Mouse (Mus musculus) urinary bladder, postnatal 10 days (tissue): ENCODE measurements around the gene Gm9513.

ENCODE experiments used
- DNase-seq: peaks from one replicate; pipeline ENCODE4 v3.0.0; 2022; ENCODE audit warnings: low spot score

The Gm9513 gene

GRCm38 (mm10) chr9:36475338-36475737 is at the start of gene Gm9513:
Gene Gm9513 (plus strand): TSS chr9:36475638.
- no peak for DNase-seq

GRCm38 (mm10) chr9:36431584-36431983 is 43.9 kb upstream of the Gm9513 start, which contains the start of gene Gm7257:
Gene Gm7257 (plus strand): TSS chr9:36431884.
- DNase-seq = no peak

GRCm38 (mm10) chr9:36435051-36435764 is 40.2 kb upstream of the Gm9513 start:
- DNase-seq = no peak

DNA sequence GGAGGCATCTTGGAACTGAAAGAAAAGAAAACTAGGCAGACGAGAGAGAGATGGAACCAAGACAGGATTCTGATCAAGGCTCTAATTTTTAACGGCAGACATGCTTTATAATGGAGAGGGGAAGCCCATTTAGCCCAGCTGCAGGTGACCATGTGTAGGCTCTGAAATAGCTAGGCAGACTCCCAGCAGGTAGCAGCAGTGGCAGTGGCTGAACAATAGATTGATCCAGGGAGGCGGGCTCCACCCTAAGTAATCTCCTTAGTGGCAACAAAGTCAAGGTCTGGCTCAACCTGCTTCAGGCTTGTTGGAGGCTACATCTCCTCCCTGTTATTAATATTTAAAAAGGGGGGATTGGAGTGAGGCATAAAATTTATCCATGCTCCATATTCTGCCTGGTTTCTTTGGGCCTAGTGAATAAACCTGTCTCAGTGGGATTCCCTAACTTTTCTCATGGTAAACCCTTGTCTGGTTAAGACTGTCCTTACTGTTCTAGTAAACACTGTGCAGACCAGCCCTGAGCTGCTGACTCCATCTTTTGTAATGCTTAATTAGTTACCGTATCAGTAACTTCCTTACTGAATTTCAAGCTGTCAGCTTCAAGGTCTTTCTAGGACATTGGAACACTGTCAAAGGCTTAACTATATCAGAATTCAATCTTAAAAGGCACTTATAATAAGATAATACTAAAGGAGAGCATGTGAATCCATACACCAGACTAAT is 19.2 kb downstream of the Gm9513 start:
- DNase-seq = no peak

GRCm38 (mm10) chr9:36495824-36496223 is 20.4 kb downstream of the Gm9513 start:
- no peak for DNase-seq

- DNase-seq = no peak
Measured at GRCm38 (mm10) chr9:36504211-36504610, 28.8 kb downstream of the Gm9513 start.
